Mouse (Mus musculus) megakaryocyte-erythroid progenitor cell, adult 5-6 weeks (primary cell): Measurements from ENCODE around the gene Usp49. TPM values are rescaled to one million over a fixed set of nuclear protein-coding genes. Genes with fewer than 3 reads are reported as not detected.
"Not testable (repeated sequence)": the region's sequence is repeated elsewhere in the genome, so short reads cannot be mapped to it uniquely, and the experiment has no call there.

Experiments
- ATAC-seq: replicated peaks from 2 replicates; pipeline ENCODE4 v1.8.0; 2016; ENCODE audit warnings: mild to moderate bottlenecking, inconsistent platforms; ENCODE audit not compliant: severe bottlenecking, poor library complexity, low FRiP score, low TSS enrichment
- total RNA-seq, 2 experiments: library from RNA; stranded (forward) in 1 of 2; stranded (reverse) in 1 of 2; fragments of 200-1000, 215-1000 nt in 1 of 2; fragments of >200 nt in 1 of 2; fragmentation: Nextera tagmentation in 1 of 2; gene quantifications; 2 replicates each; pipeline ENCODE4 v1.2.3; 2014 to 2017

Gene Usp49
- total RNA-seq, 2 experiments from 2014 or later, result 7.8 to 21.0 TPM

DNA sequence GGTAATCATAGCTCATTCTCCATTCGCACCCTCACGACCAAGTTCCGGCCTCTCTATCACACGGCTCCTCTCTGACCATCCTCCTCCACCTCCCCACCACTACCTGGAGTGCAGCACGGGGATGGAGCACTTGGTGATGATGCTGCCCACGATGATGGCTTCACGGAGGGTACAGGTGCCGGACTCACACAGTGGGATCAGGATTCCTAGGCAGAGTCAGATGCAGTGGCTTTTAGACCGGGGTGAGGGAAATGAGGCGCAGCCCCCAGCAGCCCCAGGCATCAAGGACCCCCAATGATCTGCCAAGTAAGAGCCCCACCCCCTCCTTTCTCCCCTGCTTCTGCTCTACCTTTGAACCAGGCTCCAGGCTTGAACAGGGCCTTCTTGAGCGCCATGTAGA is 28.2 kb upstream of the Usp49 start:
- ATAC-seq, result no peak

DNA sequence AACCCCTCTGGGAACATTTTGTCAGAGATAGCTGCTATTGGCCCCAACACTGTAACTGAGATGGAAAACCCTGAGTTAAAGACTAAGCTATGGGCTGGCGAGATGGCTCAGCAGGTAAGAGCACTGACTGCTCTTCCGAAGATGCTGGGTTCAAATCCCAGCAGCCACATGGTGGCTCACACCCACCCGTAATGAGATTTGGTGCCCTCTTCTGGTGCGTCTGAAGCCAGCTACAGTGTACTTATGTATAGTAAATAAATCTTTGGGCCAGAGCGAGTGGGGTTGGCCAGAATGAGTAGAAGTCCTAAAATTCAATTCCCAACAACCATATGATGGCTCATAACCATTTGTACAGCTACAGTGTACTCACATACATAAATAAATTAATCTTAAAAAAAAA is 24.3 kb upstream of the Usp49 start:
- ATAC-seq, result no peak

DNA sequence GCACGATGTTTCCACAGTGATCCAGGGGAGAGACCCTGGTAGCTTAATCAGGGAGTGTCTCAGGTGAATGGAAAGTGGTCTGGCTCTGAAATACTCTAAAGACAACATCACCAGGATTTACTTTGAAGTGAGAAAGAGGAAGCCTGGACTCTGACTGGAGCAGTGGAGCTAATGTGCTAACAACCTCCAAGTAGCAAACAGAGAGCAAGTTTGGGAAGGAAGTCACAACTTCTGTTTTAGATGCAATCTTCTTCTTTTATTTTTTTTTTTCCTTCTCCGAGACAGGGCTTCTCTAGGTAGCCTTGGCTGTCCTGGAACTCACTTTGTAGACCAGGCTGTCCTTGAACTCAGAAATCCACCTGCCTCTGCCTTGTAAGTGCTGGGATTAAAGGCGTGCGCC is 21.3 kb upstream of the Usp49 start:
- no peak for ATAC-seq

DNA sequence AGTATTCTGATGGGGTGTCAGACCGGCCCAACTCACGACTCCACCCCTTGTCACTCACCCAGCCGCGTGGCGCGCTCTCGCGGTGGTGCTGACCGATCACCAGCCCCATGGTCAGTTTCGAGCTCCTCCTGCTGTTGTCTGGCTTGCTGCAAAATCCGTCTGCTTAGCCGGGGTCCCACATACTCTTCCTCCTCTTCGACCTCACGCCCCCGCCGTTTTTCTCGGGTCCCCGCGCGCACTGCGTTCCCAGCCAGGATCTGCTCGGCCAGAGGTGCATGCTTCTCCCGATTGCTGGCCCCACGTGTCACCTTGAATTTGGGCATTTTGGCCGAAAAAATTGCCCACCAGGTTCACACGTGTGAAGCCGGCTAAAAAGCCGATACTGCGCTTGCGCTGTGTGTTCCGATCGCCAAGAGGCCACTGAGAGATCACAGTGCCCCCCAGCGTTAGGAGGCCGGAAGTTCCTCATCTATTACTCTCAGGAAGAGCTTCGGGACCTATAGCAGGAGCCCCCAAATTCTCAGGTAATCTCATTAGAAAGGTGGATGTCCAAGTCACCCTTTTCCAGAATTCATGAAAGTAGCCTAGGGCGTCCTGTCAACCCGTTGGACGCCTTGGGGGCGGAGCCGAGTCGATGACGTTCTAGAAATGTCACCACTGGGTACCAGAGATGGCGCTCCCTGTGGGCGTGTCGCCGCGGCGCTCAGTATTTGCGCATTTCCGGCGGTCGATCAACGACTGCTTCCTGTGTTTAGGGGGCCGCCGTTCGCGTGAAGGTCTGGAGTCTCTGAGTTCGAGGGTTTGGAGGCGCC is 19.4 kb upstream of the Usp49 start, which contains the start of the genes Bysl, Med20 and Gm20517:
Gene Bysl (minus strand): TSS at position 644 of the 812 bp plus-strand sequence.
Gene Med20 (plus strand): TSS at position 734 of the 812 bp plus-strand sequence.
Gene Gm20517 (plus strand): TSS at position 741 of the 812 bp plus-strand sequence.
- ATAC-seq, result peak; percentile 86

DNA sequence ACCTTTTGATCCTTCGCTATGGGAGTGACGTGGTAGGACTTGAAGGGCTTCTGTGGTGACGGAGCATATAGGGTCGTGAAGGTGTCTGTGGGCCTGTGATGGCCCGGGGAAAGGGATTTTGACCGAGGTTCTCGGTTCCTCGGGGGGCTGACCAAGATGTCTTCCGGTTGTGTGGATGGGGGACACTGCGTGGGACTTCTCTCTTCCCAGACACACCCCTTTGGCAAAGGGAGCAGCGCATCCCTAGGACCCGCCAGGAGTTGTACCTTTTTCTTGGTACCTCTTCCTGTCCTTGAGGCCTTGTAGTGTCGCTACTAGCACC is 18.9 kb upstream of the Usp49 start:
- no peak for ATAC-seq

DNA sequence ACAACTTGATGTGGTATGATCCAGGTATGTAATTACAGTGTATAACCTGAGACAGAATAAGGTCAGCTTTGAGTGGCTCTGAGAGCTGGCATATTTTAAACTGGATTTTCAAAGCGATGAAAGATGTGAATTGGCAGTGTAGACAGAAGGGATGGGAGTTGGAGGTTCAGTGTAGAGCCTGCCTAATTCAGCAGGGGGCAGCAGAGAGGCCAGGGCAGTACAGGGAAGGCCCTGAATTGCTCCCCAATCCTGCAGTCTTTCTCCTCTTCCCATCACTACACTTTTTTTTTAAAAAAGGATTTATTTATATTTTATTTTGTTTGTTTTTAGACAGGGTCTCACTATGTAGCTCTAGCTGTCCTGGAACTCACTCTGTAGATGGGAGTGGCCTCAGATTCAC is 16.5 kb upstream of the Usp49 start:
- ATAC-seq, result no peak

DNA sequence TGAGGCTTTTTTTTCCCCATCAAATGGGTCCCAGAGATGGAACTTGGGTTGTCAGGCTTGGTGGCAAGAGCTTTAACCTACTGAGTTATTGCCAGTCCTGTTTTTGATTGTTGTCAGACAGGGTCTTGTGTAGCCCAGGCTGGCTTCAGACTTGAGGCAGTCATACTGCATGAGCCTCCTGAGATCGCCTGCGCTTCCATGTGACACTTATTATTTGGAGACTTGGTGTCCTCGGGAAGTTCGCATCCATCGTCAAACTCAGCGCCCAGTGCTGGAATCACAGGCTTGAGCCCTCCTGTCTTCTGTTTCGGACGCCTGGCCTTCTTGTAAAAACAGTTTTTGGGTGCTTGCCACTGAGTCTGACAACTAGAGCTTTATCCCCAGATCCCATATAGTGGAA is 14.4 kb upstream of the Usp49 start:
- no peak for ATAC-seq

DNA sequence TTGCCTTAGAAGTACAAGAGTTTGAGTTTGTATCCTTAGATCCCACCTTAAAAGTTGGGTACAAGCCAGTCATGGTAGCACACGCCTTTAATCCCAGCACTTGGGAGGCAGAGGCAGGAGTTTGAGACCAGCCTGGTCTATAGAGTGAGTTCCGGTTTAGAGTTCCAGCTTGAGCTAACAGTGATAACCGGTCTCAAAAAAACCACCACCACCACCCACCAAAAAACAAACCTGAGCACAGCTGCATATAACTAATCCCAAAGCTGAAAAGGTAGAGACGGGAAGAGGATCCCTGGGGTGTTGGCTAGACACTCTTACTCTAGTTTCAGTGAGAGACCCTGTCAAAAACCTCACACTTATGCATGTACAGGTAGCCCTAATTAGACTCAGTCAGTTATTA is 13.8 kb upstream of the Usp49 start:
- no peak for ATAC-seq

DNA sequence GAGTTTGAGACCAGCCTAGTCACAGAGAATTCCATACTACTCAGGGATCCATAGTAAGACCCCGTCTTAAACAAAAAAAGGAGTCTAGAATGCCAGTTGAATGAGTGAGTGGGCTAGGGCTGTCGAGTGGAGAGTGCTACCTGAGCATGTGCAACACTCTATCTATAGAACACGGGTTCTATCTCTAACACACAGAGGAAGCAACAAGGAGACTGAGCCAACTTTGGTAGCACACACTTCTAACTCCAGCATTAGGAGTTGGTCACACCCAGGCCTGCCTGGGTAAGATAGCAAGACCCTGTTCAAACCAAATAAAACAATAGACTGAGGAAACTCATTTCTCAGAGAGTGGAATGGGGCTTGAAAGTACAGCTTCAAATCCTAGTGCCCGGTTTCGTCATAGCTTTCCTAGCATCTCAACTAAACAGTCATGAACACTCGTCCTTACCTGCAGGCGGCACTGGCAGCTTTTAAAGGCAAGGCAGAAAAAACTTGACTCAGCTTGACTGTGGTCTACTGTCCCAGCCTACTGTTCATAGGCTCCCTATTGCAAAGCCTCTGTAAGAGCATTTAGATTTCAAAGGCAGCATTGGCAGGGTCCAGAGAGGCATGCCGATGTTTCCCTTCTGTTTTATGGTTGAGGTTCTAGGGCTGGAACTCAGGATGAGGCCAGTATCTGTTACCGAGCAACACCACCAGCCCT is 12.7 kb upstream of the Usp49 start:
- ATAC-seq, result peak; percentile 97

DNA sequence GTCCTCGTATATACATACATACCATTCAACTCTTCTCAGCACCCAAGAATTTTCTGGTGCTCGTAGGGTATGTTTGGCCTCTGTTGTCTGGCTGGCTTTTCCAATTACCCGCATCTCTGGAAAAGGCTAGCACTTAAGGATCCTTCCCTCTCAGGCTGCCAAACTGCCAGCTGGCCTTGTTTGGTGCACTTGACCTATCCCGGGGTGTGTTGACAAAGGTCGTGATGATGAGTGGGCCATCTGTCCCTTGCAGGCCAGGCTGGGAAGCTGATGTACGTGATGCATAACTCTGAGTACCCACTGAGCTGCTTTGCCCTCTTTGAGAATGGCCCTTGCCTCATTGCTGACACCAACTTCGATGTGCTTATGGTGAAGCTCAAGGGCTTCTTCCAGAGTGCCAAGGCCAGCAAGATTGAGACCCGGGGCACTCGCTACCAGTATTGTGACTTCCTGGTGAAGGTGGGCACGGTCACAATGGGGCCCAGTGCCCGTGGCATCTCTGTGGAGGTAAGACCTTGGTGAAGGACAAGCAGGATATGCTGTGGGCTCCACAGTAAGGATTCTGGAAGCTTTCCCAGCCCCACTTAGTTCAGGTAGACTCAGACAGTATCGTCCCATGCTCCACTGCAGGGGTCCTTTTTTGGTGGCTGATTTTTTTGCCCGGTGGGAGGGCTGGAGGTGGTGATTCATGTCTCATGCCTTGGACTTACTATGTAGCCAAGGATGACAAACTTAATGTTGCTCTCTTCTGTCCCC is 11.8 kb upstream of the Usp49 start:
- ATAC-seq, result no peak

DNA sequence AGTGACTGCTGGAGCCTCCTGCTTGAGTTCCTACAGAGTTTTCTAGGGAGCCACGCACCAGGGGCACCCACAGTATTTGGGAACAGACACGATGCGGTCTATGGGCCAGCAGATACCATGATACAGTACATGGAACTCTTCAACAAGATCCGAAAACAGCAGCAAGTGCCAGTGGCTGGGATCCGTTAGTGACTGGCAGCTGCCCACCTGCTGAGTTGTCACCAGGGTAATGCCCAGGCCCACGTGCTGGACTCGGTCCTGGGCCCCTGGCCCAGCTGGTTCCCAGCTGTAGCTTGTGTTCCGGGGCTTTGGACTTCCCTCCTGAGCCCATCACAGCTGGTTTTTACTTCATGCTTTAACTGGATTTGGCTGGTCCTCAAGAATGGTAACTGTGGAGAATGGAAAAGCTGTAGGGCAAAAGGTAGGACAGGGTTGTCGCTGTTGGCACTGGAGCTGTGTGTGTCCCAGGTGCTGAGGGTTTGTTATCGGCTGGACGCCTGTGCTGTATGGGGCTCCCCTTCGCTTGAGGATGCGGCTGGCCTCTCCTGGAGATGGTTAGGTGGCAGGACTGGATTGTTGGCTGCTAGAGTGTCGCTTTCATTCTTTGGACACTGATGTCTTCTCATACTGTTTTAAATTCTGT is 7.5 kb upstream of the Usp49 start:
- ATAC-seq, result no peak

DNA sequence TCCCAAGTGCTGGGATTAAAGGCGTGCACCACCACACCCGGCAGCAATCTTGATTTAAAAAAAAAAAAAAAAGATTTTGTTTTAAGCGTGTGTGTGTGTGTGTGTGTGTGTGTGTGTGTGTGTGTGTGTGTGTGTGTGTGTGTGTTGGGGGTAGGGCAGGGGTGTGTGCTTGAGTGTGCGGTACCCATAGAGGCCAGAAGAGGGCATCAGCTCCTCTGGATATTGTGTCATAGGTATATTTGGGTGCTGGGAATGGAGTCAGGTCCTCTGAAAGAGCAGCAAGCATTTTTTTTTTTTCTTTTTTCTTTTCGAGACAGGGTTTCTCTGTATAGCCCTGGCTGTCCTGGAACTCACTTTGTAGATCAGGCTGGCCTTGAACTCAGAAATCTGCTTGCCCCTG is 5.9 kb upstream of the Usp49 start:
- ATAC-seq, result not testable (repeated sequence)

DNA sequence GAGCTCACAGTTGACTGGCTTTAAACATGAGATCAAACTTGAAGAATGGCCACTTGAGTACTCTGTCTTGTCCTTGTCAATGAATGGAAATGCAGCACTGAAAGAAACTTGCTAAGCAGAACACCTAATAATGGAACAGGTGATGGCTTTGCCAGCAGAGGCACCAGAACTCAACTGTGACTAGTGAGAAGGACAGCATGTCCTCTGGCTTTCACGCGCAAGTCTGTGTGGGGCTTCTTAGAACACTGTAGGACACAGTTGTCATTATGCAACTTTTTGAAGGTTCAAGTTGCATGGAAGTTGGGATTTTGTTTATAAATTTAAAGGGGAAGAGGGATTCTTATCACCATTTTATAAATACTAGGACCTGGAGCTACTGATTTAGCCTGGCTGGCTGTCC is 5.4 kb upstream of the Usp49 start:
- ATAC-seq, result no peak

DNA sequence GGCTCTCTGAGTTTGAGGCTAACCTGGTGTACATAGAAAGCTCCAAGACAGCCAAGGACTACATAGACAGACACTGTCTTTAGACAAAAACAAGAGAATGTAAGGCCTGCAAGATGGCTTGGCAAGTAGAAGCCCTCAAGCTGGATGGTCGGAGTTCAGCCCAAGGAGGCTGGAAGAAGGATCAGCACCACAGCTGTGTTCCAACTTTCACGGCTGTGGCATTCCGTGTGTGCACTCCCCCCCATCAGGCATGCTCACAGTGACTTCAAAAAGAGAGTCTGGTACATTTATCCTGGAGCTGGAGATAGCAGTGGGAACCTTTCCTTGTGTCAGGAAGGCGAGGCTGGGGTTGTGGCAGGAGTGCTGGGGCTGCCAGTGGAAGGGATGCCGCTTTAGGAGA is 4.5 kb upstream of the Usp49 start:
- no peak for ATAC-seq

DNA sequence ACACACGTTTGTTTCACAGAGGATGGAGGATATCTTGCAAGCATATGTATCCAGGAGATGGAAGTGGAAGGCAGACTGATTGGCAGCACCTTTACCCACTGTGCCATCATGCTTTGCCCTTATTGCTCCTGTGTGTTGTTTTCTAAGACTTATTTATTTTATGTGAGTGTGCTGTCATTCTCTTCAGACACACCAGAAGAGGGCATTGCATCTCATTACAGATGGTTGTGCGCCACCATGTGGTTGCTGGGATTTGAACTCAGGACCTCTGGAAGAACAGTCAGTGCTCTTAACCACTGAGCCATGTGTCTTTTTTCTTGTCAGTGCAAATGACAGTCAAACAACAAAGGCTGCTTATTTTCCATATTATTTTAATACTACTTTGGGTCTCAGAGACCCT is 2.7 kb upstream of the Usp49 start:
- ATAC-seq, result no peak

DNA sequence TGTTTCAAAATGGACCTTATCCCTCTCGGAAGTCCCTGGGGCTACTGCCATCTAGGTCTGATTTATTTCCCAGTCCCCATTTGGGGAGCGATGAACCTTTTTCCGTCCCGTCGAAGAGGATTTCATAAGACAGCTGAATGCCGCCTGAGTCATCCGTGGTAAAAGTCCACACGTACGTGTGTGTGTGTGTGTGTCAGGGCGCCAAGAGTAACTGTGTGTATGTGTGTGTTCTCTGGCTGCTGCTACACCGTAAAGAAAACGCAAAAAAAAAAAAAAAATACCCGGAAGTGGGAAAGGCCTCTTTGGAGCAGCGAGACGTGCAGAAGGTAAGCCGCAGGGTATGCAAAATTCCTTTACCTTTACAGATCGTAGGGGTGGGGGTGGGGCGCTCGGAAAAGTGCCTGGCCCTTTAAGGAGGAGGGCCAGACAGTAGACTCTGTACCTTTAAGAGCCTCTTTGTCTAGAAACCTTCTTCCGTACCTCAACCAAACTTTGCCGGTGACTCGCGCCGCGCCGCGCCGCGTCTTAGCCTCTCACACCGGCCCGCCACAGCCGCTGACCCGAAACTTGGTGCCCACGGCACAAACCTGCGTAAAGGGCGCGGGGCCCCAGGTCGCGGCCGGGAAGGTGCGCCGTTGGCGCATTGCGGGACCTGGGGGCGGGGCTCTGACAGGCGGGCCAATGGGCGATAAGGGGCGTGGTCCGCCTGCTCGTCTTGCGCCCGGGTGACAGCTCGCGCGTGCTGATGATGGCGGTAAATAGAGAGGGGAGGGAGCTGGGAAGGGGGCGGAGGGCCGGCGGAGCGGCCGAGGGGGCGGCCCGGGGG is 1.4 kb upstream of the Usp49 start:
- peak; percentile 88 for ATAC-seq

DNA sequence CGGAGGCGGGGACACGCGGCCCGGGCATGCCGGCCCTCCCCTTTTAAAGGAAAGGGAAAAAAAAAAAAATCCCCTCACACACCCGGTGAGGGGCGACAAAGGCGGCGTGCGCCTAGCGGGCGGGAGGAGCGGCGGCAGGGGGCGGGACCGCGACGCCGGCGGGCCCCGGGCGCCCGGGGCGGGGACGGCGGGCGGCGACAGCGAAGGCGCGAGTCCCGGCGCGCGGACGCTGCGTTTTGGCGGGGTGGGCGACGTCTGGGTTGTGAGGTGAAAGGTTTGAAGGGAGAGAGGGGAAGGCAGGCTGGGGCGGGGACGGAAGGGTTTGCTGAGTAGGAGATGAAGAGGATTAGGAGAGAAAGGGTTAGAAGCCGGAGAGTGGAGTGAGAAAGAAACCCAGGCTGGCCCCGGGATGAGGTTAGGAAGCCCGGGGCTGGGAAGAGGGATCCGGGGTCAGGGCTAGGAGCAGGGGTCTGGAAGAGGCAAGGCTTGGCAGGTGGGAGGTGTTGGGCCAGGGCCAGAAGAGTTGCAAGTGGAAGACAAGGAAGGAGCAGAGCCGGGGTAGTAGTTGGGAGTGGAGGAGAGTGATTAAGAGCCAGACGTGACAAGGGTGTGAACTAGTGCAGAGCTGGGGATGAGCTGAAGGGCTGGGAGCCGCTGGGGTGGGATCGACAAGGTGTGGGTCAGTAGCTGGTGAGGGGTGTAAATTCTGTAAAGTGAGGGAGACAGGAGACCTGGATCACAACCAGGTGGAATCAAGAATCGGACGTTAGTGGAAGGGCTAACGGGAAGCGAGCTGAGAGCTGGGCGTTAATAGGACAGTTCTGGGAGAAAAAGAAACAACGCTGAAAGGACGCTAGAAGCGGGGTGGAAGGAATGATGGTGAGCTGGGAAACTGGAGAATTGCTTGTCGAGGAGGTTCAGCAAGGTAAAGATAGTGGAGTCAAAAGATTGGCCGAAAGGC is 493 bp upstream of the Usp49 start:
- ATAC-seq, result peak; percentile 42
